Mouse (Mus musculus) splenic B cell, adult 2 months (primary cell): ENCODE results near the gene 6430548M08Rik.

Experiments
- DNase-seq: peaks from one replicate; pipeline ENCODE4 v3.0.0-alpha.2; 2011; ENCODE audit warnings: low read depth, low spot score
- H3K27me3 ChIP-seq: 2 replicates; pipeline ENCODE4 v1.6.1; 2012; ENCODE audit warnings: mild to moderate bottlenecking, low read length, moderate library complexity, mixed read lengths; ENCODE audit not compliant: control insufficient read depth, poor library complexity, insufficient read depth, severe bottlenecking
- H3K36me3 ChIP-seq: 2 replicates; pipeline ENCODE4 v1.6.1; 2012; ENCODE audit warnings: mild to moderate bottlenecking, low read length, moderate library complexity, mixed read lengths; ENCODE audit not compliant: control insufficient read depth, poor library complexity, insufficient read depth, severe bottlenecking

Gene 6430548M08Rik

GRCm38 (mm10) chr8:120190810-120191413 lies 77.0 kb downstream of the 6430548M08Rik start:
- H3K27me3 ChIP-seq: no peaks in the 10 kb centered on the region
- H3K36me3 ChIP-seq: no peaks in the 10 kb centered on the region
- DNase-seq: no peak

GRCm38 (mm10) chr8:120191633-120192032 lies 77.7 kb downstream of the 6430548M08Rik start:
- no peak for DNase-seq
- no peaks in the 10 kb centered on the region for H3K36me3 ChIP-seq
- no peaks in the 10 kb centered on the region for H3K27me3 ChIP-seq

DNA sequence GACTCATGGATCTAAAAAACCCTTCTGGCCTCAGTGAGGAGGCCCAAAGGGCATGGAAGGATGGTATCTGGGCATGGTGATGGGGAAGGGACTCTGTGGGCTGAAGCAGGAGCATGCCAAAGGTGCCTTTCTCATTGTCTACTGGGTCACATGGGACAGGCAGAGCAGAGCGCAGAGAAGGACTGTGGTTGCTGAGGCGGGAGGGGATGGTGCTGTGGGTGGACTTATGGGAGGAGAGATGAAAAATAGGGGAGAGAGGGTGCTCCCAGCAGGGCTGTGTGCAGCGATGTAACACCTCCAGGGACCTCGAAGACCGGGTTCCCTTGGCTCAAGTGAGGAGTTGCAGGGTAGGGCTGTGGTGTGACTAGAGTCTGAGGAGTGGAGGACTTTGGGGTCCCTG lies 78.2 kb downstream of the 6430548M08Rik start:
- DNase-seq: no peak

GRCm38 (mm10) chr8:120201351-120201750 lies 87.4 kb downstream of the 6430548M08Rik start:
- DNase-seq: no peak
- H3K27me3 ChIP-seq: no peaks in the 10 kb centered on the region
- no peaks in the 10 kb centered on the region for H3K36me3 ChIP-seq

More for the DNA sequence above, 78.2 kb downstream of the 6430548M08Rik start:
- H3K36me3 ChIP-seq: no peaks in the 10 kb centered on the region
- no peaks in the 10 kb centered on the region for H3K27me3 ChIP-seq

DNA sequence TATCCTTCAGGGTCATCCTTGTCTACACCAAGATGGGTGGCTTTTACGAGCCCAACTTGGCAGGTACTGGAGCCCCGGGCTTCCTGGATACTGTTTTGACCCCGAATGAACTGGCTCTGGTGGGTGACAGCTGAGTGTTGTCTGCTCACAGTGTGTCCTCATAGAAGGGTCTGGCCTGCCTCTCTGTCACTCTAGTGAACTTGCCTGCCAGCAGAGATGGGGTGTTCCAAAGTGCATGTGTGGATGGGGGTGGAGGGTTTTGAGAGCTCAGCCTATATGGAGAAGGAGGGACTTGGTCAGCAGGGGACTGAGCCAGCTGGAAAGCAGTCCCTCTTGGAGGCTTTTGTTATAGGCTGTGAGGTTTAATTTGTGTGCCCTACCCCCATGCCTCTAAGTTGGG lies 88.6 kb downstream of the 6430548M08Rik start:
- DNase-seq: no peak
- Histone ChIP-seq H3K36me3 (no peaks in the 10 kb centered on the region), H3K27me3 (no peaks in the 10 kb centered on the region)

GRCm38 (mm10) chr8:120204736-120205360 lies 90.9 kb downstream of the 6430548M08Rik start:
- no peak for DNase-seq
- H3K36me3 ChIP-seq: no peaks in the 10 kb centered on the region
- no peaks in the 10 kb centered on the region for H3K27me3 ChIP-seq

DNA sequence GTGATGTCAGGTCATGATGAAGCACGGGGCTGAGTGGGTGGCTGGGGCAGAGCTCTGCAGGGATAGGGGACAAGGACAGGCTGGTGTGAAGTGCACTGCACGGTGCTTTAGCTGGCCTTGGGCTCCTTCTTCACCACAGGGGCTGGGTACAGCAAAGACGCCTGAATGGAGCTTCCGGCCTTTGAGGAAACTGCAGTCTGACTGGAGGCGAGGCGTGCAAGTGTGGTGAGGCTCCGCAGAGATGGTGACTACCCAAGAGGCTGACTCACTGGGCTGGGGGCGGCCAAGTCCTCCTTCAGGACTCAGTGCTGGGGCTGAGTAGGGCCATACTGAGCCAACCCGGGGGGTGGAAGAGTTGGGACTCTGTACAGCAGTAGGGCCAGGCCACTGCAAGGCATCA lies 92.0 kb downstream of the 6430548M08Rik start:
- no peak for DNase-seq
- Histone ChIP-seq H3K27me3 (no peaks in the 10 kb centered on the region), H3K36me3 (no peaks in the 10 kb centered on the region)

DNA sequence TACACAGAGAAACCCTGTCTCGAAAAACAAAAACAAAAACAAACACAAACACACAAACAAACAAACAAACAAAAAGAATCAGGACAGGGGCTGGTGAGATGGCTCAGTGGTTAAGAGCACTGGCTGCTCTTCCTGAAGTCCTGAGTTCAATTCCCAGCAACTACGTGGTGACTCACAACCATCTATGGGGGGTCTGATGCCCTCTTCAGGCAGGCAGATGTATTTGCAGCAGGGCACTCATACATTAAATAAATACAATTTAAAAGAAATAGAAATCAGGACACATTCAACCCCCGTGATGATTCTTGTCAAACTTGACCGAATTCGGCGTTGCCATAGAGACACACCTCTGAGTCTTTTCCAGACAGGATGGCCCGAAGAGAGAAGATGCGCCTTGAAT lies 93.4 kb downstream of the 6430548M08Rik start:
- Histone ChIP-seq H3K36me3 (no peaks in the 10 kb centered on the region), H3K27me3 (no peaks in the 10 kb centered on the region)
- no peak for DNase-seq

DNA sequence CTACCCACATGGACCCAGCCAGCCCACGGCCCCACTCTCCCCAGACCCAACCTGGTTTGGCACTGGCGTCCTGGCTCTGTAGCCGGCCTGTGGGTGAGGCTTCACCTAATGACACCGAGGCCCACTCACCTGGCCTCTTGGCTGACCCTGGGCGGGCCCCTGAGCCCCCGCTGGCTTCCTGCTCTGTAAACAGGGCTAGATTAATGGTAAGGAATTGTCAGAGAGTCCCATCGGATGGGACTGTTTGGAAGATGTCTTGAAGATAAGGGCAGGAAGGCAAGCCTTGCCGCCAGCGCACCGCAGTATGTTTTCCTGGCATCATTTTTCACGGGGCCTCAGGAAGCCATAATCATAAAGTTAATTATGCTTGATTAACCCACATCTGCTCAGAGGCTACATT lies 94.2 kb downstream of the 6430548M08Rik start:
- H3K27me3 ChIP-seq: no peaks in the 10 kb centered on the region
- no peaks in the 10 kb centered on the region for H3K36me3 ChIP-seq
- no peak for DNase-seq

GRCm38 (mm10) chr8:120211345-120211744 lies 97.4 kb downstream of the 6430548M08Rik start:
- H3K27me3 ChIP-seq: no peaks in the 10 kb centered on the region
- DNase-seq: no peak

DNA sequence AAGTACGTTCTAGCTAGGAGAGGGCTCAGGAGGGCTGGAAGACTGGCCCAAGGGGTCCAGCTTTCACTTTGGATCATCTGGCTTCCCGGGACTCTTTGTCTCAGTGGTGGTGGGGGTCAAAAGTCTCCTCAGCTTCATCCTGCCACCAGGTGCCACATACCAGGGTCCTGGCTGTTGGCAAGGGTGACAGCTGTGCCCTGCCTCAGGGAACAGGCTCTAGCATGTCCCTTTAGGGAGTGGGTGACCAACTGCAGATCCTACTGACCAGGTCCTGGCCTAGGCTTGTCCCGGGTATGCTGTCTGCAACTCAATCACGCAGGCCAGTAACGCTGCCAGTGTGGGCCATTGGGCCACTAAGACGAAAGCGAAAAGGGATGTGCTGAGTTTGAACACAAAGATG lies 98.6 kb downstream of the 6430548M08Rik start:
- Histone ChIP-seq H3K27me3 (no peaks in the 10 kb centered on the region), H3K36me3 (no peaks in the 10 kb centered on the region)
- no peak for DNase-seq

More at GRCm38 (mm10) chr8:120211345-120211744, 97.4 kb downstream of the 6430548M08Rik start:
- no peaks in the 10 kb centered on the region for H3K36me3 ChIP-seq

- H3K27me3 ChIP-seq: no peaks in the 10 kb centered on the region
- H3K36me3 ChIP-seq: no peaks in the 10 kb centered on the region
- no peak for DNase-seq
These were observed 99.3 kb downstream of the 6430548M08Rik start for GRCm38 (mm10) chr8:120213229-120213628.

DNA sequence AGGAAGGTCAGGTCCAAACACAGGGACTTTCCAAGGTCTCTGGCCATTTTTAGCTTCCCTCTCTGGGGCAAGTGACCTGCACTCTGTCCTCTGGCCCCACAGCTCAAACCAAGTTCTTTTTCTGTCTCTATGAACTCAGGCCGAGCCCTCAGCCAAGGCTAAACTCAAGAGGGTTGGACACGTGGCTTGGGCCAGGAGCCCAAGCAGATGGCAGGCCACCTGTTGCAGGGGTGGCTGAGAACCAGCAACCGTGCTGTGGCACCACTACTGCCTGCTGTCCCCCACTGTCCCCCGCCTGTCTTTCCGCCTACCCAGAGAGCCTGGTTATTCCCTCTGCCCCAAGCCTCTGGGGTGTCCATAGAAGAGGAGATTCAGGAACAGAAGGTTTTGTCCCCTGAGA lies 100.0 kb downstream of the 6430548M08Rik start:
- H3K27me3 ChIP-seq: no peaks in the 10 kb centered on the region
- no peaks in the 10 kb centered on the region for H3K36me3 ChIP-seq
- peak; percentile 28 for DNase-seq
